Mouse (Mus musculus) ES-E14 (cell line): Measurements from ENCODE around the gene Krt15. TPM values are rescaled to one million over a fixed set of nuclear protein-coding genes. Genes with fewer than 3 reads are reported as not detected.

Experiments used
- DNase-seq: peaks from one replicate; pipeline ENCODE4 v3.0.0-alpha.2; 2013; ENCODE audit warnings: low read depth, low spot score
- H3K27ac ChIP-seq: 2 replicates; pipeline ENCODE4 v1.5.1; 2012; ENCODE audit warnings: low read depth, mild to moderate bottlenecking, low read length, moderate library complexity, mixed read lengths; ENCODE audit not compliant: poor library complexity, insufficient read depth, severe bottlenecking
- H3K36me3 ChIP-seq: 2 replicates; pipeline ENCODE4 v1.6.1; 2012; ENCODE audit warnings: mild to moderate bottlenecking, low read length, moderate library complexity, mixed read lengths; ENCODE audit not compliant: control insufficient read depth, poor library complexity, insufficient read depth, severe bottlenecking
- H3K4me1 ChIP-seq, 2 experiments: fragments of 150-350 bp in 1 of 2; sonication (generic) in 1 of 2; 2 replicates each; pipeline ENCODE4 v1.6.1; 2012; ENCODE audit warnings: low read length in 2 of 2, mild to moderate bottlenecking in 1 of 2, mixed read lengths in 1 of 2; ENCODE audit not compliant: control insufficient read depth in 2 of 2, insufficient read depth in 2 of 2, poor library complexity in 1 of 2
- H3K4me3 ChIP-seq, 2 experiments: fragments of 150-350 bp in 1 of 2; sonication (generic) in 1 of 2; 2 replicates each; pipeline ENCODE4 v1.5.1; 2012; ENCODE audit warnings: low read length in 2 of 2, low read depth in 1 of 2, mild to moderate bottlenecking in 1 of 2, mixed read lengths in 1 of 2; ENCODE audit not compliant: insufficient read depth in 1 of 2, poor library complexity in 1 of 2, severe bottlenecking in 1 of 2
- H3K9ac ChIP-seq: 2 replicates; pipeline ENCODE4 v1.6.1; 2012; ENCODE audit warnings: low read depth, mild to moderate bottlenecking, low read length, mixed read lengths; ENCODE audit not compliant: poor library complexity, insufficient read depth, severe bottlenecking
- H3K9me3 ChIP-seq: fragments of 150-350 bp; sonication (generic); 2 replicates; pipeline ENCODE4 v1.6.1; 2012; ENCODE audit warnings: low read depth, mild to moderate bottlenecking, low read length; ENCODE audit not compliant: control insufficient read depth, insufficient read depth
- CHD2 ChIP-seq: IDR thresholded peaks from 2 replicates; pipeline ENCODE4 v1.6.1; 2014; ENCODE audit warnings: mild to moderate bottlenecking, low read depth, low read length, inconsistent platforms
- HCFC1 ChIP-seq: IDR thresholded peaks from 2 replicates; pipeline ENCODE4 v1.6.1; 2012; ENCODE audit warnings: low read length, inconsistent platforms, borderline replicate concordance; ENCODE audit not compliant: insufficient read depth
- MAFK ChIP-seq: IDR thresholded peaks from 2 replicates; pipeline ENCODE4 v1.6.1; 2014; ENCODE audit warnings: mild to moderate bottlenecking, low read depth, low read length, inconsistent platforms; ENCODE audit not compliant: insufficient read depth
- ZC3H11A ChIP-seq: IDR thresholded peaks from 2 replicates; pipeline ENCODE4 v1.6.1; 2012; ENCODE audit warnings: low read depth, mild to moderate bottlenecking, inconsistent platforms, low read length, borderline replicate concordance
- ZNF384 ChIP-seq: IDR thresholded peaks from 2 replicates; pipeline ENCODE4 v1.6.1; 2012; ENCODE audit warnings: low read depth, low read length, inconsistent platforms
- in situ Hi-C, 2 experiments: fragments of 600-800 bp; cut with MboI; formaldehyde crosslinking; loops; one replicate each; pipeline ENCODE4 v1.15.1; 2025; ENCODE audit warnings: low sequenced_read_pairs in 2 of 2, inconsistent platforms in 1 of 2; ENCODE audit not compliant: unreplicated experiment in 2 of 2
- total RNA-seq: library from RNA; depleted of rRNA; stranded (reverse); fragments of 300-350 nt; gene quantifications from 2 replicates; pipeline ENCODE4 v1.2.3, GENCODE M21; 2012

Gene Krt15
- total RNA-seq, 1 experiment: 0.36 TPM

- TF ChIP-seq ZC3H11A: no peak
- no peak for TF ChIP-seq CHD2
- no peak for TF ChIP-seq ZNF384
- H3K4me1 ChIP-seq: 0 out of 4 replicates have a peak, but pooled peaks cover 0 to 4% of the 10 kb centered on the region in 2 experiments
- H3K4me3 ChIP-seq: no peak overlapping the region
- in situ Hi-C loops: no loop called here
- H3K9ac ChIP-seq: no peak overlapping the region
- no peaks in the 10 kb centered on the region for H3K36me3 ChIP-seq
- H3K9me3 ChIP-seq: no peaks in the 10 kb centered on the region
- no peak for DNase-seq
- H3K27ac ChIP-seq: no peak overlapping the region
Observed at GRCm38 (mm10) chr11:100137693-100138092, 2.0 kb upstream of the Krt15 start.

DNA sequence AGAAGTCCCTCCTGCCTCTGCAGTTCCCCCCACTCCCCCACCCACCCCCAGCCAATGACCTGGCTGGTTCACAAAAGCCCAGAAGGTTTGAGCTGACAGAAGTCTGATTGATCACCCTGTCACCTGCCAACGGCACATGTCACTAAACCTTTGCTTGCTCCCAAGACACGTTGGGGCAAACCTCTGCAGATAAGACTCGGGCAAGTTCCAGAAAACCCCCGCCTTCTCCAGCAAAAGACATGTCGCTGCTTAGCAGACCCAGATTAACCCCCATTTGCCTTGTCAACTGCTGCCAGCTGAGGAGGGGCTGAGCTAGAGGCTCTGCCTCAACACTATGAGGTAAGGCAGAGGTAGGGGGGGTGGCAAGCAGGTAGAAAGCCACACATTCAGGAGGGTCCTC is 831 bp upstream of the Krt15 start:
- TF ChIP-seq MAFK: no peak
- no peak for TF ChIP-seq CHD2
- no peak for TF ChIP-seq HCFC1
- TF ChIP-seq ZNF384: no peak
- no peak for TF ChIP-seq ZC3H11A
- Histone ChIP-seq H3K9me3 (no peaks in the 10 kb centered on the region), H3K36me3 (no peaks in the 10 kb centered on the region), H3K27ac (no peak overlapping the region), H3K4me3 (no peak overlapping the region), H3K9ac (no peak overlapping the region), H3K4me1 (0 out of 4 replicates have a peak, but pooled peaks cover 0 to 4% of the 10 kb centered on the region in 2 experiments)
- in situ Hi-C loops: no loop called here
- DNase-seq: no peak

DNA sequence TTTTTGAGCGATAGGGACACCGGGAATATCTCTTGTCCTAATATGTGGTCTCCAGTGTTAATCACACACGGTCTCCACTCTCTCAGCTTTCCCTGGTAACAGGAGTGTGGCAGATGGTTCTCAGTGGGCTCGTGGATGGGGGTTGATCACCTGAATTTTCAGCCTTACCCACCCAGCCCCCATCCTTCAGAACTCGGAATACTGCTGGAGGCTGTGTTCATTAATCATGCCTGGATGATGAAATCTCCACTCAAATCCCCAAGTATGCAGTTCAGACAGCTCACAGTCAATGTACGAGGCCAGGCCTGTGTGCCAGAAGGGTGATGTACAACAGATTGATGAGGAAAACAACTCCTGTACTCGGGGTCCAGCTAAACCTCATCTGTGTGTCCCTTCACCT is 10.8 kb downstream of the Krt15 start:
- Histone ChIP-seq H3K27ac (no peak overlapping the region), H3K9ac (no peak overlapping the region), H3K4me3 (no peak overlapping the region), H3K4me1 (no peaks in the 10 kb centered on the region), H3K9me3 (no peaks in the 10 kb centered on the region), H3K36me3 (no peaks in the 10 kb centered on the region)
- TF ChIP-seq MAFK: no peak
- no peak for TF ChIP-seq HCFC1
- no peak for TF ChIP-seq ZC3H11A
- TF ChIP-seq CHD2: no peak
- no peak for TF ChIP-seq ZNF384
- in situ Hi-C loops: no loop called here
- DNase-seq: no peak

GRCm38 (mm10) chr11:100121466-100121865 is 14.3 kb downstream of the Krt15 start, which contains the start of gene Krt13:
Krt13 (minus strand) TSS chr11:100121566.
- in situ Hi-C loops: no loop called here
- no peak for DNase-seq
- Histone ChIP-seq H3K9me3 (no peaks in the 10 kb centered on the region), H3K27ac (no peak within 1 kb of the TSS), H3K36me3 (no peaks in the 10 kb centered on the region), H3K9ac (no peak within 1 kb of the TSS), H3K4me1 (no peaks in the 10 kb centered on the region), H3K4me3 (no peak within 1 kb of the TSS)
- TF ChIP-seq HCFC1 (no peak), ZC3H11A (no peak), CHD2 (no peak), ZNF384 (no peak), MAFK (no peak)

GRCm38 (mm10) chr11:100120331-100120730 is 15.4 kb downstream of the Krt15 start:
- H3K4me3 ChIP-seq: no peak overlapping the region
- no peaks in the 10 kb centered on the region for H3K36me3 ChIP-seq
- no peak for DNase-seq
- H3K9ac ChIP-seq: no peak overlapping the region
- in situ Hi-C loops: no loop called here
- H3K27ac ChIP-seq: no peak overlapping the region
- no peaks in the 10 kb centered on the region for H3K4me1 ChIP-seq
- no peak for TF ChIP-seq ZC3H11A
- TF ChIP-seq ZNF384: no peak
- TF ChIP-seq MAFK: no peak
- TF ChIP-seq HCFC1: no peak
- TF ChIP-seq CHD2: no peak
- no peaks in the 10 kb centered on the region for H3K9me3 ChIP-seq
